Mouse (Mus musculus) limb, embryonic 11.5 days (tissue): ENCODE results near the gene Fbxo42. TPM values are rescaled to one million over a fixed set of nuclear protein-coding genes. Genes with fewer than 3 reads are reported as not detected.
A peak's percentile ranks its signal among the peaks of the same experiment; 100 is the strongest.
"Not testable (repeated sequence)": the region's sequence is repeated elsewhere in the genome, so short reads cannot be mapped to it uniquely, and the experiment has no call there.

Source experiments
- ATAC-seq: fragments of 200-750 bp; cut with Nextera tagmentation; 2 replicates; pipeline ENCODE4 v1.8.0; 2017; ENCODE audit warnings: low read depth; ENCODE audit not compliant: insufficient number of reproducible peaks, low FRiP score, low TSS enrichment
- DNase-seq: peaks from one replicate; pipeline ENCODE4 v3.0.0-alpha.2; 2015; ENCODE audit warnings: low spot score
- H3K27ac ChIP-seq: fragments of 300-500 bp; sonication (generic); replicated peaks from 2 replicates; pipeline ENCODE4 v1.5.1; 2014; ENCODE audit warnings: low read depth, mild to moderate bottlenecking, low read length
- H3K27me3 ChIP-seq: fragments of 300-500 bp; sonication (generic); 2 replicates; pipeline ENCODE4 v1.6.1; 2014; ENCODE audit warnings: mild to moderate bottlenecking, low read length, mixed read lengths; ENCODE audit not compliant: control insufficient read depth, insufficient read depth
- H3K36me3 ChIP-seq: fragments of 300-500 bp; sonication (generic); 2 replicates; pipeline ENCODE4 v1.6.1; 2014; ENCODE audit warnings: mild to moderate bottlenecking, low read length, moderate library complexity, mixed read lengths; ENCODE audit not compliant: control insufficient read depth, insufficient read depth
- H3K4me1 ChIP-seq: fragments of 300-500 bp; sonication (generic); 2 replicates; pipeline ENCODE4 v1.6.1; 2014; ENCODE audit warnings: low read length, mixed read lengths; ENCODE audit not compliant: control insufficient read depth, insufficient read depth
- H3K4me2 ChIP-seq: fragments of 300-500 bp; sonication (generic); 2 replicates; pipeline ENCODE4 v1.6.1; 2014; ENCODE audit warnings: low read depth, mild to moderate bottlenecking, moderate library complexity; ENCODE audit not compliant: severe bottlenecking
- H3K4me3 ChIP-seq: fragments of 300-500 bp; sonication (generic); 2 replicates; pipeline ENCODE4 v1.5.1; 2014; ENCODE audit warnings: low read depth, low read length
- H3K9ac ChIP-seq: fragments of 300-500 bp; sonication (generic); 2 replicates; pipeline ENCODE4 v1.6.1; 2014; ENCODE audit warnings: mild to moderate bottlenecking, low read length
- H3K9me3 ChIP-seq: fragments of 300-500 bp; sonication (generic); 2 replicates; pipeline ENCODE4 v1.6.1; 2016; ENCODE audit warnings: low read length; ENCODE audit not compliant: control insufficient read depth
- WGBS: fragments of 180-500 bp; shearing (Covaris S2); extraction: QIAGEN DNeasy Blood & Tissue Kit; methylation state at CpG from one replicate; pipeline ENCODE4 v1.1.7; 2014; 5-methylcytosine and 5-hydroxymethylcytosine counted together
- polyA plus RNA-seq: library from polyadenylated mRNA; unstranded; fragments of >200 nt; fragmentation: Nextera tagmentation; extraction: Ambion mirVana; gene quantifications from 2 replicates; pipeline ENCODE4 v1.2.1, GENCODE M21; 2014

Fbxo42 gene
- polyA plus RNA-seq, 1 experiment from 2014 or later, result 30.4 TPM

DNA sequence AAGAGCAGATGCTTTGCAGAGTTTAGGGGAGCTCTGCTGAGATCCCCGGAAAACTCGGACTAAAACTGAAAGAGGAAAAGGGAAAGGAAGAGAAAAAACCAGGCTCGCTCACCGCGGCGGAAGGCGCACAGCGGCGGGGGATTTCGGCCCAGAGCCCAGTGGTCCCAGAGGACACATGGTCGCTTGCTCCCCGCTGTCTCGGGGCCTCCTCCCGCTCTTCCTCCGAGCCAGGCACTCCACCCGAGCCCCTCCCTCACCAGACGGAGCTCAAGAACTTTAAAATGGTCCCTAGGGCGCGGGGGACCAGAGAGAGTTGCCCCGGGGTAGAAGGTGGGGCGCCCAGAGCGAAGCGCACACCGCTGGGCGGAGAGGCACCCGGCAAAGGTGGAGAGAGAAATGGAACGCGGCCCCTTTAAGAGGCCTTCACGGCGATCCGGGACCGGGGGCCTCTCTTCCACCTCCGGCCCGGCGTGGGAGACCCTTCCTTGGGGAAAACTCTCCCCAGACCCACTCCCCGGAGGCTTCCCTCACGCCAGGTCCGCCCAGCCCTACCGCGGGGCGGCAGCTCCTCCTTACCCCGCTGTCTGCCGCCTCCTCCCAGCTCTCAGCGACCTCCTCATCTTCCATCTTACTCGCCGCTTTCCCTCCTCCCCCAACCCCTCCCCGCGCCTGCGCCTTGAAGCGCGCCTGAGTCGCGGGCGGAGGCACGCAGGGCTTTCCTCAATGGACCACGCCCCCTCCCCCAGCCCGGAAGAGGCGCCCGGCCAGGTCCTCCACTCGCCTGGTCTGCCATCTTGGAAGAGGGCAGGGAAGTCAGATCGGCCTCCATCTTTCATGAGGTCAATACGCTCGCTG lies 8.4 kb upstream of the Fbxo42 start, which contains the start of gene Szrd1:
Szrd1 (minus strand) TSS at position 660 of the 855 bp plus-strand sequence.
- Histone ChIP-seq H3K9ac (peak within 1 kb of the TSS; percentile 89), H3K36me3 (0 out of 2 replicates have a peak, but pooled peaks cover 2% of the 10 kb centered on the region), H3K4me1 (peaks cover 4% of the 10 kb centered on the region; the same call in 1 of the 2 replicates), H3K27ac (peak within 1 kb of the TSS; percentile 91), H3K4me3 (peak within 1 kb of the TSS; percentile 93), H3K27me3 (no peaks in the 10 kb centered on the region), H3K4me2 (peak within 1 kb of the TSS; percentile 93), H3K9me3 (no peaks in the 10 kb centered on the region)
- under 1% methylated on average over 58 of the region's 63 CpGs for WGBS
- ATAC-seq, result peak; percentile 95
- DNase-seq, result peak; percentile 99

DNA sequence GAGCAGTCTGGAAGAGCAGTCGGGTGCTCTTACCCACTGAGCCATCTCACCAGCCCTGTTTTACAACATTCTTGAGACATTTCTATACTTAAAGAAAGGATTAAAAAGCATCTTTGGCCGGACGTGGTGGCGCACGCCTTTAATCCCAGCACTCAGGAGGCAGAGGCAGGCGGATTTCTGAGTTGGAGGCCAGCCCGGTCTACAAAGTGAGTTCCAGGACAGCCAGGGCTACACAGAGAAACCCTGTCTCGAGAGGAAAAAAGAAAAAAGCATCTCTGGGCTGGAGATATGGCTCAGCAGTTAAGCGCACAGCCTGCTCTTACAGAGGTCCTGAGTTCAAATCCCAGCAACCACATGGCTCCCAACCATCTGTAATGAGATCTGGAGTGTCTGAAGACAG lies 7.4 kb upstream of the Fbxo42 start:
- not testable (repeated sequence) for H3K4me3 ChIP-seq, H3K4me2 ChIP-seq, H3K36me3 ChIP-seq, DNase-seq, H3K4me1 ChIP-seq, ATAC-seq, H3K9me3 ChIP-seq, H3K27me3 ChIP-seq, H3K9ac ChIP-seq, H3K27ac ChIP-seq
- WGBS, result 90% methylated on average over 9 of the region's 9 CpGs

DNA sequence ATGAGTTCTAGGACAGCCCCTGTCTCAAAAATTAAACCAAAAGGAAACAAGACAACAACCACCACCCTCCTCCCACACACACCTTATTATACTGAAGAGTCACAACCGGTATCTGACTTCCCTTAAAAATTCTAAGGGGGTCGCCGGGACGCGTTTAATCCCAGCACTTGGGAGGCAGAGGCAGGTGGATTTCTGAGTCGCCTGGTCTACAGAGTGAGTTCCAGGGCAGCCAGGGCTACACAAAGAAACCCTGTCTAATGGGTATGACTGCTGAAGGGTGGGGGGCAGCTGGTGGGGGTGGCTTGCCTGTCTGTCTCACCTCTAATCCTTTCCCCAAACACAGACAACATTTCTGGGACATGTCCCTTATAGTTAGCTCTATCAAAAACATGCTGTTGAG lies 6.7 kb upstream of the Fbxo42 start:
- DNase-seq (no peak), ATAC-seq (no peak)
- Histone ChIP-seq H3K27me3 (no peaks in the 10 kb centered on the region), H3K4me2 (no peak overlapping the region), H3K36me3 (0 out of 2 replicates have a peak, but pooled peaks cover 2% of the 10 kb centered on the region), H3K9me3 (no peaks in the 10 kb centered on the region), H3K27ac (no peak overlapping the region), H3K9ac (no peak overlapping the region), H3K4me1 (peaks cover 3% of the 10 kb centered on the region; the same call in 1 of the 2 replicates), H3K4me3 (no peak overlapping the region)
- WGBS, result 91% methylated on average over 6 of the region's 6 CpGs

DNA sequence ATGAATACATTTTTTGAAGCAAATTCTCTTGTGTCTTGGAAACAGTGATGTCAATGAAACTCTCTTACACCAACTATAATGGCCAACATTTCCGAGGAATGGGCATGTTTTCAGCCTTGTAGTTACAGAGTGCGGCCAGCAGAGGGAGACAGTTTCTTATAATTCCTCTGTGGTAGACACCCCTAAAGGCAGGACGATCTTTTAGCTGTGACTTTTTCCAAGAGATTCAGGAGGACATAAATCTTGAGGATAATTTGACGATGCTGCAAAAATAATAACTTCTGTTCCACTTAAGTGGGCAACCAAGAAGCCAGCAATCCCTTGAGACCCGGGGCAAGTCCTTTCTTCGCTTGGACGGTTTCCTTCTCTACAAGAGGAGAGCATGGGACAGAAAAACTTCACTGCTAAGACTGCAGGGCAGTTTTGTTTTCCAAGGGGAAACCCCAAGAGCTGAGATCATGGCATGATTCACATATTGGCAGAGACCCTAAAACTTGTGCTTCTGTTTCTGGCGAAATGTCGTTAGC lies 5.4 kb upstream of the Fbxo42 start:
- Histone ChIP-seq H3K4me1 (no peaks in the 10 kb centered on the region; the same call in 1 of the 2 replicates), H3K4me3 (no peak overlapping the region), H3K27ac (no peak overlapping the region), H3K27me3 (no peaks in the 10 kb centered on the region), H3K36me3 (no peaks in the 10 kb centered on the region), H3K9me3 (no peaks in the 10 kb centered on the region), H3K4me2 (no peak overlapping the region), H3K9ac (no peak overlapping the region)
- DNase-seq (peak; percentile 82), ATAC-seq (no peak)
- 29% methylated on average over 9 of the region's 9 CpGs for WGBS

DNA sequence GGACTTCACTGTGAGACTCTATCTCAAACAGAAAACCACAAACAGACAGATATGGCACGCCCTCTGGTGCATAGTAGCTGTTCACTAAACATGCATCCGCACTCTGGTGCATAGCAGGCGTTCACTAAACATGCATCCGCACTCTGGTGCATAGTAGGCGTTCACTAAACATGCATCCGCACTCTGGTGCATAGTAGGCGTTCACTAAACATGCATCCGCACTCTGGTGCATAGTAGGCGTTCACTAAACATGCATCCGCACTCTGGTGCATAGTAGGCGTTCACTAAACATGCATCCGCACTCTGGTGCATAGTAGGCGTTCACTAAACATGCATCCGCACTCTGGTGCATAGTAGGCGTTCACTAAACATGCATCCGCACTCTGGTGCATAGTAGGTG lies 2.6 kb upstream of the Fbxo42 start:
- H3K4me2 ChIP-seq, H3K27ac ChIP-seq, H3K9ac ChIP-seq, ATAC-seq, H3K4me1 ChIP-seq, H3K36me3 ChIP-seq, H3K27me3 ChIP-seq, H3K4me3 ChIP-seq, H3K9me3 ChIP-seq, DNase-seq: not testable (repeated sequence)
- 92% methylated on average over 9 of the region's 16 CpGs for WGBS

DNA sequence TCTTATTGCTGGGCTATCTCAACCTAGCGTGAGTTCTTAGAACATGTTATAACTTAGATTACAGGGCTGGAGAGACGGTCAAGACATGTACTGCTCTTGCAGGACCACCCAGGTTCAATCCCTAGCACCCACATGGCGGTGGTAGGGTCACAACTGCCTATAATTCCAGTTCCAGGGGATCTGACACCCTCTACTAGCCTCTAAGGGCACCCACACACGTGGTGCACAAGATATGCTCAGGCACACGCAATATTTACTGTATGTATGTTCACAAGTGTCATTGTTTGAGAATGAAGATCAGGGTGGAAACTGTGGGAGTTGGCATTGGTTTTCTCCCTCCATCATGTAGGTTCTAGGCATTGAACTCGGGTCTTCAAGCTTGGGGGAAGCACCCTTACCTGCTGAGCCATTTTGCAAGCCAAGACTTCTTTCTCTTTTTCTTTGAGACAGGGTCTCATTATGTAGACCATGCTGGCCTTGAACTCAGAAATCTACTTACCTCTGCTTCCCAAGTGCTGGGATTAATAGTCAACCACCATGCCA lies 1.2 kb upstream of the Fbxo42 start:
- no peaks in the 10 kb centered on the region for H3K27me3 ChIP-seq
- peaks cover 9% of the 10 kb centered on the region for H3K4me1 ChIP-seq
- H3K36me3 ChIP-seq, result no peaks in the 10 kb centered on the region
- H3K4me2 ChIP-seq, result no peak overlapping the region
- H3K9ac ChIP-seq, result no peak overlapping the region
- H3K9me3 ChIP-seq, result no peaks in the 10 kb centered on the region
- no peak for DNase-seq
- H3K4me3 ChIP-seq, result no peak overlapping the region
- WGBS, result 92% methylated on average over 6 of the region's 6 CpGs
- no peak for ATAC-seq
- no peak overlapping the region for H3K27ac ChIP-seq

DNA sequence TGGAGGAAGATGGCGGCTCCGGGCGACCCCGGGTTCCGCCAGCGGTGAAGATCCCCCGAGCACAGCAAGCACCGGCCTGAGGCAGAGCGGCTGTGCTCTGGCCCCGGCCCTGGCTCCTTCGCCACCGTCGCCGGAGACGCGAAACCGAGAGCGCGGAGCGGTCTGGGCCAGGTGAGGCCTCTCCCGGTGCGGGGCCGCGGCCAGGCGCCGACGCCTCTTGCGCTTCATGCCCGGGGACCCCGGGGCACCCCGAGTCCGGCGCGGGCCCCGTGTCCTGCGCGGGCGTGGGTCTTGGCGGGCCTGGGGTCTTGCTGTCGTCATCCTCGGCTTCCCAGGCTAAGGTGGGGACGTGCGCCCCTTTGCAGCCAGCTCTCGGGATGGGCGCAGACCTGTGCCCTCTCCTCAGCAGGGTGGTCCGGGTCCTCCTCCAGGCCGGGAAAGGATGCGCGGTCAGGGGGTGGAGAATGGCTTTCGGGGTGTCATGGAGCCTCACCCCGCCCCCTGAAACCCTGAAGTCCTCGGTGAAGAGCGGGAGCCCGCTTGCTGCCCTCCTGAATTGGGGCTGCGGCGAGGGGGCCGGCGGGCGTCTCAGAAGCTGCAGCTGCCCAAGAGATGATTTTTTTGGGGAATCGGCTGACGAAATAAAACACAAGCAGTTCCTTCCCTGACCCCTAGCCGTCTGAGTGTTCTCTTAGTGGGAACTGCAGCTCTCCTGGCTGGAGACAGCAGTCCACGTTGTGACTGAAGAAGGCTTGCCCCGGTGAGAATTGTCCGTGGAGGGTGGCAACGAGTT lies 492 bp downstream of the Fbxo42 start:
- DNase-seq, result peak; percentile 68

DNA sequence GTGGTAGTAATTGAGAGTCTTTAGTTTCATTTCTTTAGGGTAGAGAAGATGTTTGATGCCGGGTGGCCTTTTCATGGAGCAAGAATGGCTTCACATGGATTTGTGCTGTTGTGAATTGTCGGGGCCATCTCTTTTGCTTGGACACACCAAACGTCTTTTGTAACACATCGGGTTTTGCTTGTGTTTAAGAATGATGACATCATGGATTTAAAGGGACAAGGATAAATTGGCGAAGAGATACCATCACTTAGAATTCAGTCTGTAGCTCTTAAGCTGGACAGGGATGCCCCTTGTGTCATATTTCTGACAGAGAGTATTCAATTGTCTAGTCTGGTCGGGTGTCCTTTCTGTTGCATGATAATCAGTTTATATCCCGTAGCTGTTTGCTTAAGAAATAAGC lies 1.4 kb downstream of the Fbxo42 start:
- Histone ChIP-seq H3K27me3 (no peaks in the 10 kb centered on the region), H3K4me2 (peak overlapping the region; percentile 72), H3K9me3 (no peaks in the 10 kb centered on the region), H3K36me3 (no peaks in the 10 kb centered on the region), H3K9ac (peak overlapping the region; percentile 94; the same call in 1 of the 2 replicates), H3K4me3 (peak overlapping the region; percentile 97; the same call in 1 of the 2 replicates), H3K27ac (no peak overlapping the region), H3K4me1 (peaks cover 9% of the 10 kb centered on the region)
- DNase-seq, result no peak
- ATAC-seq, result no peak
- 58% methylated on average over 7 of the region's 7 CpGs for WGBS

More for the DNA sequence above, 492 bp downstream of the Fbxo42 start:
- peak; percentile 80 for ATAC-seq
- H3K9me3 ChIP-seq, result no peaks in the 10 kb centered on the region
- H3K4me1 ChIP-seq, result peaks cover 9% of the 10 kb centered on the region
- peak overlapping the region; percentile 72 for H3K4me2 ChIP-seq
- peak overlapping the region; percentile 70 for H3K27ac ChIP-seq
- under 1% methylated on average over 58 of the region's 66 CpGs for WGBS
- H3K27me3 ChIP-seq, result no peaks in the 10 kb centered on the region
- H3K36me3 ChIP-seq, result no peaks in the 10 kb centered on the region
- H3K9ac ChIP-seq, result peak overlapping the region; percentile 94
- H3K4me3 ChIP-seq, result peak overlapping the region; percentile 97
